Mouse (Mus musculus) CD4-positive helper T cell, adult 2 months (primary cell): Measurements from ENCODE around the gene Dyrk4.

ENCODE experiments used
- DNase-seq: peaks from one replicate; pipeline ENCODE4 v3.0.0-alpha.2; 2012; ENCODE audit warnings: low read depth, missing footprints, low spot score

Dyrk4 gene

DNA sequence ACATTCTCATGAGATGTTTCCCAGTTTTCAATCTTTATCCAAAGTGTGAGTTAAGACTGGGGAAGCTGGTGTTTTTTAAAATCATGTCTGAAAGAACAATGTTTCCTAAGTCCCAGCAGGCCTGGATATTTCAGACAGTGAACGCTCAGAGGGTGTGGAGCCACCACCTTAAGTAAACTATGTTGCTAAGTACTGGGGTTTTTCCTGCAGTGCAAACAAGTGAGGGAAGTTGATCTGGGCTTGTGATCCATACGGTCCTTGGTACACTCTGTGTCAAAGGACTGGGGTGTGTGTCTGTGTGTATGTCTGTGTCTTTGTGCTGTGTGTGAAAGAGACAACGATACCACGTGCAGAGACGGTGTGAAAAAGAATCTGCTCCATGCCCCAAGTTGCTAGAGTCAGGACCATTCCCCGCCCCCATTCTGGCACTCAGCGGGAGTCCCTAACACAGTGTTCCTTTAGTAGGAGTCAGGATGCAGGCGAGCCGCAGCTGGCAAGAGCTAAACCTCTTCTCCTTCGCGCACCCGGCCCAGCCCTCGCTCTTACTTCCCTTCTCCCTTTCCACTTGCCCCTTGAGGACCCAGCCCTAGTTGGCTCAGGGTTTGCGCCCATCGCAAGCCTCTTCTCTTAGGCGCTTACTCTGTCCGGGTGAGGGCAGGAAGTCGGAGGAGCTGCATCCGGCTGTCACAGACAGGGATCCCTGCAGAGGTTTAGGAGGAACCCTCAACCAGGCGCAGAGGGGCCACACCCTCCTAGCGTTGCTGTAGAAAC, at the start of gene Dyrk4:
Dyrk4 (minus strand) TSS at position 729 of the 771 bp plus-strand sequence.
- no peak for DNase-seq

DNA sequence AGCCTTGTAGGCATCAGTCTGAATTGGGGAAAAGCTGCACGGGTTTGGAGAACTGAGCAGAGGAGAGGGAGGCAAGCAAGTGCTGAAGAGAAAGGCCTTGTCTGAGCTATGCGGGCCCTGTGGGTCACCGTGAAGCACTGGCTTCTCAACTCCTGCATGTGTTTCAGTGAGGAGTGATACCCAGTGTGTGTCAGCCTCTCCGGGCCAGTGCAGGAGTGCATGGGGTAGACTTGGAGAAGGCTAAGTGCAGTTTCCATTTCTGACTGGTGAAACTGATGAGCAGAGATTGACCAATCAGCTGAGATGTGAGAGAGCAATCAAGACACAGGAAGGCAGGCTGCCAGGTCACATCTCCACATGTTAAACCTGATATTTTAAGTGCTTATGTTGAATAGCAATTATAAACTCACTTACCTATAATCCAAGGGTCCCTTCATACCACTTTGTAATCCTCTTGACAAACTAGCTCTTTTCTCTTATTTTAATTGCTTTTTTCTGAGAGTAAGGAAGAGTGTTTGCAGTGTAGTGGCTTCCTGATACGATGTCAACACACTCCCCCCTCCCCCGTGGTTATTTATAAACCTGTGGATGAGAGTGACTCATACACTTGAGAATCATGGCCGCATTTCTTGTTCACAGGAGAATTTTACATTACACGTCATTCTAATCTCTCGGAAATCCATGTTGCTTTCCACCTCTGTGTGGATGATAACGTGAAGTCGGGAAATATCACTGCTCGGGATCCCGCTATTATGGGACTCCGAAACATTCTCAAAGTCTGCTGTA, 44.8 kb upstream of the Dyrk4 start:
- DNase-seq = no peak

DNA sequence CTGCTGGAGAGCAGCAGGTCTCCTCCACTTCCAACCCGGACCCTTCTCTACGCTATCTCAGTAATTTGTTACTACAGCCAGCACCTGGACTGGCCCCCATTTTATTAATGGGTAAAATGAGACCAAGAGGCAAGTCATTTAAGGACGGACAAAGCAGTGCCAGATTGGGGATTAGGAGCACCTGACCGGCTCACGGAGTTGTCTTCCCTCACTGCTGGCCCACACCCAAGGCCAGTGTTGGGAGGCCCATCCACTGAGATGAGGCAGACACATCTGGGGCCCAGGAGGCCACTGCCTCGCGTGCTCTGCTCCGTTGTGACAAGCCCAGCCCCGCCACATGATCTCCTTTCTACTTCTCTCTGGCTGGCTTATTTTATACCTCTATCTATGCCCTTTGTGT, 41.8 kb upstream of the Dyrk4 start:
- DNase-seq = no peak

DNA sequence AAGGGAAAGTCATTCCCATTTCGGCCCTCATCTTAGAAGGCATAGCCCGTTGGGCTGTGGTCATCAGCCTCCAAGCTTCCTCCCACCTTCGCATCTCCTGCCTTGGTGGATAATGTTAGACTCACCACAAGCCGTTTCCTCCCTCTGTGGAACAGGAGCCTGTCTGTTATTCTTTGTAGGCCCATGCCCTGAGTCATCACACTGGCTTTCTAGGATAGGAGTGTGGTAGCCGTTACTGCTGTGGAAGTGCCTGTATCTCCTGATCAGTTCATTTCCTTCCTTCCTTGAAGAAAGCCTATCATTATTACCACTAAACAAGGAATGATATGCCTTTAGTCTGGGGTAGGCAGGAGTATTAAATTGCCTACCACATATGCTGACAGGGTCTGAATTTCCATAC, 41.1 kb upstream of the Dyrk4 start:
- no peak for DNase-seq

DNA sequence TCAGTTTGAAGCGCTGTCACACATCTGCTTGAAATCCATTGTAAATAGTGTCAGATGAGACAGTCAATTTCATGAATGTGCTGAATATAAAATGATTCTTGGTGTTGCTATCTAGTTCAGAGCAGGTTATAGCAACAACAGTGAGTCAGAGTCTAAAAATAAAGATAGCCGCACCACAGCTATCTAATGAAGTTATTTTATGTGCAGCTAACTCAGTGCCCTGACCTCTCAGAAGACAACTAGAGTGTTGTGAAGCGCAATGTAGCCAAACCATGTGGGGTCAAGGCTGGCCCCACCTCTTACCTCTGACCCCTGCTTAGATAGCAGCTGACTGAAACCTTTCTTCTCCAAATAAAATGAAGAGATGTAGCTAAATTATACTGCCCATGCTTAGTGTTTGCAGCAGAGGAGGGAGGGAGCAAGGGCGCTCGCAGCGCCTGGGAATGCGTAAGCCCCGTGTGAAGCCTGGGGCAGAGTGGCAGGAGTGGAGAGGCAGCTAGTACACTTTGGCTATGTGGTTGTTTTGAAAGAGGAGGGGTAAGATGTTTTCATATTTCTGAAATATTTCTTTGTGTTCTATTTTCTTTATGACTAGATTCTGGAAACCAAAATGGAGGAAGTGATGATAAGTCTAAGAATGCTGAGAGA, 39.9 kb upstream of the Dyrk4 start:
- DNase-seq = no peak

DNA sequence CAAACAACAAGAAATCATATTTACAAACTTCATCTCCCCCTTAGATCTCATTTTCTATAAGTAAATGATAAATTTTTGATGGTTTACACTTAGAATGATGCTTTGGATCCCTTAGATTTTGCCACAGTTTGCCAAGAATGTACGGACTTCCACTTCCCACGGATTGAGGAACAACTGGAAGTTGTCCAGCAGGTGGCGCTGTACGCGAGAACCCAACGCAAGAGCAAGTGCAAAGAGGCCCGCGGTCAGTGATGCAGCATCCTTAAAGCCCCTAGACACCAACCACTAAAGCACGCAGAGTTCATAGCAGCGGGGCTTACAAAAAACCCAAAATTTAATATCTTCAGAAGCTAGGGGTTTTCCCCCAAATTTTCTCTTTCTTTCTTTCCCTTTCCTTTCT, 34.1 kb upstream of the Dyrk4 start:
- DNase-seq = peak; percentile 68

DNA sequence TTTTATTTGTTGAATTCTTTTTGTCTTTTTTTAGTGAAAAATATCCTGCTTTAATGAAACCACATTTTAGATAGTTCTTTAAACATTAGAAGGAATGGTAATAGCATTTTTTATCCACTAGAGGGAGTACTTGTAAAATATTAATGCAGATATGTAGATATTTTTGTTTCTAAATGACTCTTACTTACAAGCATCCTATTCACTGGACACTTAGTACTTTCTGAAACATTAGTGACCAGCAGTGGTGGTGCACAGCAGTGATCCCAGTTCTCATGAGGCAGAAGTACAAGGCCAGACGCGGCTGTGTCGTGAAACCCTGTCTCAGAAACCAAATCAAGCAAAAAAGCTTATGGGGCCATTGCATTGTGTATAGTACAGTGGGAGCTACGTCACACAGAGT, 26.7 kb upstream of the Dyrk4 start:
- no peak for DNase-seq

DNA sequence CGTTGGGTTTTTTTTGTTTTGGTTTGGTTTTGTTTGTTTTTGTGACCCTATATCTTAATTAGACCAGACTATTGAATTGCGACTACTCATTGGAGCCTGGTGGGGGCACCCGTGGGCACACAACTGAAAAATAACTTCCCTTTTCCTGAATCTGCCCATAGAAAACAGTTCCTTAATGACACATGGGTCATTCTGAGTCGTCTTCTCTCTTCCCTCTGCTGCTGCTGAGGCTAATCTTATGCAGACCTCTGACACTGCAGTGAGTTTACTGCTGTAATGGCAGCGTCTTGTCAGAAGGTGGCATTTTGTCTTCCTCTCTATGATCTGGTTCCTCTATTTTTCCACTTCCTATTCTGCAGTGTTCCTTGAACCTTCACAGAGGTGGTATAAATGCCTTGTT, 18.8 kb upstream of the Dyrk4 start:
- DNase-seq = peak; percentile 46

DNA sequence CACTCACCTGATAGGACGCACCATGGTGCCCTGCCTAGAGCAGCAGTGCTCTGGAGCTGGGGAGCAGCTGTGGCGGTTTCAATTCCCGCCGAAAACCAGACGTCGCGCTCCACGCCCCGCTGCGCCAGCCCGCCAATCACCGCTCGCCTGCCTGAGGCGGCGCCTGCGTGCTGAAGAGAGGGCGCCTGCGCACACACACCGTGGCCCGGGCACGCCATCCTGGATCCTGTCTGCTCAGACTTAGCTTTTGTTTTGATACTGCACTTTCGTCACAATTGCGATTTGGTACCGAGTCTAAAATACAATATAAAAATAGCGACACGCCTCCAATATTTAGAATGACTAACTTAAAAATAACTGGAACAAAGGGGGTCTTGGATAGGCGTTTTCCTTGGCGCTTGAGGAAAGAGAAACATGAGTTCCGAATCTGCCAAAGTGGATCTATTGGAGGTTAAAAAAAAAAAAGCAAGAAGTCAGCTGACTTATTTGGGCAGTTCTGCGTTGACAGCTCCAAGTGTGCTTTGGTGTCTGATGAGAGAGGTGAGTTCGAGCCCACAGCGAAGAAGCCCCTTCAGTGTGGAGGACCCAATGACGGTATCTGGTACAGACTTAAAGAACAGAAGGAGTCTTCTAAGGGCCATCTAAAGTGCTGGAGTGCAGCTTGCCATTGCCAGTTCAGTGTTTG, 18.0 kb upstream of the Dyrk4 start, which contains the start of the genes Rad51ap1 and D6Wsu163e:
Rad51ap1 (minus strand) TSS at position 101 of the 685 bp plus-strand sequence.
D6Wsu163e (plus strand) TSS at position 476 of the 685 bp plus-strand sequence.
- peak; percentile 97 for DNase-seq

DNA sequence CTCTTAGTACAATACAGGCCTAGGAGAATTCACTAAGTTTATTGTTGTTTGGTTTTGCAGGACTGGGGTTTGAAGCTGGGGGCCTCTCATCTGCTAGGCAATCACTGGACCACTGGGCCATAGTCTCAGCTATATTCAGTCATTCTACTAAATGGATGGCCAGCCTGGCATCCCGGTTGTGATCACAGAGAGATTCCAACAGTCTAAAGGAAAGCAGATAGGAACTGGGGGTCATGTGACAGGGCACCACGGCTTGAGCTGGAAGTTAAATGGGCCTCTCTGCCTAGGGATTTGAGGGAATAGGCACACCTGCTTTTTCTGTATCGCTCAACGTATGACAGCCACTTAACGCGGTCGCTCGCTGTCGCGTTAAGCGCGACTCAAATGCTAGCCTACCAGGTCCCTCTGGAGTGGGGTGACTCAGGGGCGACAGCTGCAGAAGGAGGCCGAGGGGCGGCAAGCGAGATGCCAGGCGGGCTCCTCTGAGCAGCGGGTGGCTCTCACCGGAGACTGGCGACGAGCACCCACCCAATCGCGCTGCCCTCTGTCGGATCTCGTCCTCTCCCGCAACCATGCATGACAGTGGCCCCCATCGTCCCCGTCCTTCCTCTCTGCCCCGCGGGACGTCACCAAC, 17.3 kb upstream of the Dyrk4 start:
- no peak for DNase-seq

DNA sequence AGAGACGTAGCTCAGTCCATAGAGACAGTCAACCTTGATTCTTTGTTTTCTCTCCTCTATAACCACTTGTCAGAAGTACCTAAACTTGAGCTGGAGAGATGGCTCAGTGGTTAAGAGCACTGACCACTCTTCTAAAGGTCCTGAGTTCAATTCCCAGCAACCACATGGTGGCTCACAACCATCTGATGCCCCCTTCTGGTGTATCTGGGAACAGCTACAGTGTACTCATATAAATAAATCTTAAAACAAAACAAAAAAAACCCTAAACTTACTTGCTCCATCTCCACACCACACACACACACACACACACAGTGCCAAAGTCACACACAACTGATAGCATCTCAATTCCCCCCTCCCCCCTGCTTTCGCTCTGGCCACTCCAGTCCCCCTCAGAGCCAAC, 16.4 kb upstream of the Dyrk4 start:
- DNase-seq = peak; percentile 13

DNA sequence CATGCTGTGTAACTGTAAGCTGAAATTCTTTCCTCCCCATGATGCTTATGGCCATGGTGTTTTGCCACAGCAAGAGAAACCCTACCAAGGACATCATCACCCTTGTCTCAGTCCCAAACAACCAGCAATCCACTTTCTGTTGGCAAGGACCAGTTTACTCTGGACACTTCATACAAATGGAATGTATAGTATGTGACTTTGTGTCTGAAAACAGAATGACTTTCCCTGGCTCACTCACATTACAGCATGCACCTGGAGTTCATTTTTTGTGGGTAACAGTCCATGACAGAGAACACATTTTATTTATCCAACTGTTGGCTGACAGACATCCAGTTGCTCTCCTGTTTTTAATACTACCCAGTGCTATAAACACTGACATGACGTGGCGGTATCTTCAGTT, 11.3 kb upstream of the Dyrk4 start:
- DNase-seq = no peak

DNA sequence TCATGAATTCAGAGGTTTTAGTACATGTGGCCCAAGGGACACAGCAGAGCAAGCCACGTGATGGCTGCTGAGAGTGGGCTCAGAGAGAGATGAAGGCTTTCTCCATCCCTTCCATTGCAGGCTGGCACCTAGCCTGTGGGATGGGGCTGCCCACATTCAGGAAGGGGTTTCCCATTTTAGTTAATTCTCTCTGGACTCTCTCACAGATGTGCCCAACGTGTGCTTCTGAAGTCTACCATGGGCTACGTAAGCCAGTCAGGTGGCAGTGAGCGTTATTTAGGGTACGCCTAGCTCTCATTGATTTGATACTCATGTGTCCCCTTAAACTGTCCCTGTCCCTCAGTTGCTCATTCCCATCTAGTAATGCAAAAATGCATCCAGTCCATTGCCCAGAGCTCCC, 6.7 kb downstream of the Dyrk4 start:
- DNase-seq = no peak

DNA sequence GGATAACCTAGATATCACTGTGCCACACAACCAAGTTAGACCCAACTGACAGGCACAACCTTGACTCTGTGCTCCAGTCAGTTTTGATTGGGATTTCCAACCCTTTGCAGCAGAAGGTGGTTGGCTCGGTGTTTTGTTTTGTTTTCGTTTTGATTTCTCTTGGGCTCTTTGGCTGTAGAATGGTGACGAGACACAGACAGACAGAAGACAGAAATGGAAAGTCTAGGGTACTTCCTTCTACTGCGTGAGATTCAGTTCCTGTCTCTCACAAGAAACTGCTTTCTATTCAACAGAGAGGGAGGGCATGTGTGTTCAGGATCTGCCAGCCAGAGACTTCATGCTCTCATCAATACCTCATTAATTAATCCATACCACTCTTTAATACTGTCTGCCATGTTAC, 10.9 kb downstream of the Dyrk4 start:
- peak; percentile 7 for DNase-seq

DNA sequence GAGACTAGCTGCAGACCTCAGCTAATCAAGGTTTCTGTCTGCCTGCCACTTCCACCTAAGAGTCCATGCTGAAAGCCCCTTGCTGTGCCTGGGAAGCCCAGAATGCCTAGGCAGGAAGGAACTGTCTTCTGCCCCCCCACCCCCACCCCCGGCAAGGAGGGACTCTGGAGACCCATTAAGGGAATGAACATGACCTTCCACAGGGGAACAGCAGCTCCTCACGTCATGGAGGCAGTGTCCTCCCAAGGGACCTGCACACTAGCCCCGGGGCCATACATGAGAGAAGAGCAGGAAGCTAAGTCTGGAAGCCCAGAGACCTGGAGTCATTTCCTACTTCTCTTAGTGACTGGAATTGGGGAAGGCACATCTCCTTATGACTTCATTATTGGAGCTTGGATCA, 13.8 kb downstream of the Dyrk4 start:
- no peak for DNase-seq

DNA sequence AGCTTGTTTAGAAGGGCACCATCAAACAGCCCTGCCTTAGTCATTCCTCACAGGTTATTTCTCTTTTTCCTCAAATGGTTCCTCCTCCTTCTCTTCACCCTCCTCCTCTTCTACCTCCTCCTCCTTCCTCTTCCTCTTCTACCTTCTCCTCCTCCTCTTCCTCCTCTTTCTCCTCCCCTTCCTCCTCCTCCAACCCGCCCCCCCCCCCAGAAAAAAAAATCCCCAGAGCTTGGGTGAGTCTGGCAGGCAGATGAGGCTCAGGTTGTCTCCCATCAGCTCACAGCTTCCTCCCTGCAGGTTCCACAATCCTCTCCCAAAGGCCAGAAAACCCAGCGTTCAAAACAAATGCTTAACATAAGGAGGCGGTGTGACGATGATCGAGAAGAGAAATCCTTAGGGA, 14.3 kb downstream of the Dyrk4 start:
- no peak for DNase-seq

DNA sequence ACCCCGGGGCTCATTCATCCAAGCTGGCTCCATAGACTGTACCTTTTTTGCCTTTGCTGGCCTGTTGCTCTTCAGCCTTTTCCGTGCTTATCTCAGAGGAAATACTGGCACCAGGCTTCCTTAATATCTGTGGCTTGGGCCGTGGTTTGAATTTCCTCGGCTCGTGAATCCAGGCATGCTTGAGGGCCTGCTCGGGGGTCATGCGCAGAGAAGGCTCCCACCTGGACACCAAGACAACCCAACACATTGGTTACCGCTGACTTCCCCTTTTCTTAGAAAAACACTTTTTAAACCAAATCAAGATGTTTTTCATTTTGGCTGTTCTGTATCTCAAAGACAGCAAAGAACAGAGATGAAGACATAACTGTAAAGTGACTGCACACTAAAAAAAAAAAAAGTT, 44.5 kb downstream of the Dyrk4 start:
- no peak for DNase-seq

DNA sequence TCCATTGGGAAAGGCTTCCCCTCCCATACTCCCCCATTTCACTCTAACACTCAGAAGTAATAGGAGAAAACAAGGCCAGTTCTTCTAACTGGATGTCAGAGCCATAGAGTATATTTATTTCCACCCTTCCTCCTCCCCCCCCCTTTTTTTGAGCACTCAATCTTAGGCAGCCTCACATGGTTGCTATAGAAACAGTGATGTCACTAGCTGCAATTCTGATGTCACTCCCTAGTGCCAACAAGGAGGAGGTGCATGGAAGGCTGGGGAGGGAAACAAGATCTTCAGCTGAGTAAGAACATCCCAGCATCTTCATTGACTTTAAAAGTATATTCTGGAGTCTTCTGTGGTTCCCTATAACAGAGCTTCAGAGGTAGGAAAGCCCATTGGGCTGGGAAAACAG, 68.8 kb downstream of the Dyrk4 start, which contains the start of gene Akap3:
Akap3 (plus strand) TSS at position 218 of the 400 bp plus-strand sequence.
- DNase-seq = peak; percentile 32

DNA sequence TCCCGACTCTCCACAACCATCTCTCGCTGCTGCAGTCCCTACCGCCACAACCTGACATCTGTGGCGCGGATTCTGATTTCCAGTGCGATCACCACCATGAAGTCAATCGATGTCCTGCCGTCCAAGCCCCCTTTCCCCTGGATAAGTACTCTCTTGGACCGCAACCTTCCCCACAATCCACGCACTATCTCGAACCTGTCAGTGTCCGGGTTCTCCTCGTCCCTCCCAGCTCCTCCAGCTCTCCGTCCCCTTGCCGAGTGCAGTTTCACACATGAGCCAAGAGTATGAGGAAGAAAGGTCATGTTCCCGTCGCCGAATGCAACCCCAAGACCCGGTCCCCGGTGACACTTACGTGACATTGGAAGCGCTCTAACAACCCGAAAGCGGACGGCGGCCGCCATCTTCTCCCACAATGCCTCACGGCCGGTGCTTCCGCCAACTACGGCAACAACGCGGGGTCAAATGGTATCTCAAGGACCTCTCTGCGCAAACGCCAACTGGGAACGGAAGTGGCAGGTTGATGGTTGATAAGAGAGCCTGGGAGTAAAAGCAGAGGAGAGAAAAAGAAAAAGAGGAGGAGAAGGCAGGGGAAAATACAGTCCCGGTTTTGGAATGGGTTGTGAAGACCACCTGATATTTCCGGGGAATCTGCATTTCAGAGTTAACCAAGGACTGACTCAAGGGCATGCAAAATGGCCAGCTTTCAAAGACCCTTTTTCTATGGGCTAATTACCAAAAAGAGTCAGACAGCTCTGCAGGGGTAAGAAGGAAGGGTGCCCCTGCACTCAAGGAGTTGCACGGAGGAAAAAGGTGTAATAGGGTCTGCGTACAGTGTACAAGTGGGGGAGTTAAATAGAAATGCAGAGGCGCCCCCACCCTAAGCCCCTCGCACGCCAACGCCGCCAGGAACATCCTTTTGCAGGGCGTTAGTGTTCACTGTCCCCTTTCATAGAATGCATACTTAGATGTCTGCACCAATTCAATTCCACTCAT, 72.6 kb downstream of the Dyrk4 start, which contains the start of gene Ndufa9:
Ndufa9 (minus strand) TSS at position 425 of the 993 bp plus-strand sequence.
- DNase-seq = peak; percentile 93

DNA sequence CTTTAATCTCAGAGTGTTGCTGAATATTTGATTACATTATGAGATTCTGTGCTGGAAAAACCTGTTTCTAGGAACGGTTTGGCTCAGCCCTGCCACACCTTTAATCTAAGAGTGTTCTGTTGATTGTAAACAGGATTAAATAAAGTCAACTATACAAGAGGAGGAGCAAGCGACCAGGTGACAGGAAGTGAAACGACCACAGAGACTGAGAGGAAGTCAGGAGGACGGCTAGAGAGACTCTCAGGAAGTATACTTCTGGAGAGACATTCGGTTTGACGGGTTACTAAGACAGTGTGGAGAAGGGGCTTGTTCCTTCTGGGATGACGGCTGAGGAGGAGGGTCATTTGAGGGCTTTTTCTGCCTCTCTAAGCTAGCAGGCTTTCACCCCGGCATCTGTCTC, 85.0 kb downstream of the Dyrk4 start:
- DNase-seq = peak; percentile 25
